In the genomic region with DNA sequence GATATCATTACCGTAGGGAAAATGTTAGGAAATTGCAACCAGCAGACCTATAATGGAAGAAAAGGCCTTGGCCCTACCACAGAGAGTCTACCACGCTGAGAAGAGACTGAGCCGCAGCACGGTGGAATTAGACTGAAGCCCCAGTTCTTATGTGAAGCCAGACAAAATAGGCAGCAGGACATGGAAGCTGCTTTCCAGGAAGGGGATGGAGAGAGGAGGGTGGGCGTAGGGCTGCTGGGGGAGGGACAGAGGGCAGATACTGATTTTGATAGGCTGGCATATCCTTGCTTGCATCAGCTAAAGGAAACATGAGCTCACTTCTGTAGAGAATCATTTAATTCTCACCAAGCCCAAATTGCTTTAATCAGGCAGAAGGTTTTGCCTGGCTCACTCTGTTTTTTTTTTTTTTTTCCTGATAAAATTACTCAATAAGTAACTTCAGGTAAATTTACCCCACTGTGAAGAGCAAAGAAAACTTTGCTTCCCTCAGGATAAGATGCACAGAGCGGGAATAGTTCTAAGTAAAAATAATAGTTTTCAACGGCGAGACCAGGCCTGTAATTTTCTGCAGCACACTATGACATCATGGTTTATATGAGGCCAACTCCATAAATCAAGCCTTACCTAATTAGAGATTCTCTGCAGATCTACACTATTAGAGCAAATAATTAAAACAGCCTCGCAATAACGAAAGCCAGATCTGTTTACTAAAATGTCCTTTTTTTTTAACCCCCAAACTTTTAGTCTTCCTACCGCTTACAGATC, we compare ENCODE assay signal across 12 mouse cellular contexts.
DNase-seq lines count a peak whose midpoint lies in the region; ATAC-seq lines count a peak whose summit lies in the region.
"Had no signal": no experiment of that assay in that cellular context is flagged by ENCODE, and none has a peak within 500 bp of the region (broad histone marks: within the 10 kb centered on the region; RNA-seq: fewer than 3 reads in every experiment).

No protein-coding gene starts in this region.

- no peak overlapping the region for H3K4me3 ChIP-seq in midbrain, embryonic 15.5 days
- no peak overlapping the region for H3K4me3 ChIP-seq in midbrain, embryonic 11.5 days (ENCODE audit: low read depth, low read length)
- no peak overlapping the region for H3K4me3 ChIP-seq in hindbrain, embryonic 16.5 days (ENCODE audit: low read length)
- H3K4me3 ChIP-seq in stomach, embryonic 14.5 days (ENCODE audit: low read depth, low read length), result no peak overlapping the region
- H3K4me3 ChIP-seq: liver, embryonic 13.5 days had no signal

- H3K36me3 ChIP-seq in midbrain, embryonic 15.5 days (replicated peaks), result no peaks in the 10 kb centered on the region
- no peaks in the 10 kb centered on the region for H3K36me3 ChIP-seq in midbrain, embryonic 11.5 days (ENCODE audit: control insufficient read depth, insufficient read depth, low read length)
- no peaks in the 10 kb centered on the region for H3K36me3 ChIP-seq in hindbrain, embryonic 16.5 days (ENCODE audit: control insufficient read depth, insufficient read depth, low read length)
- no peaks in the 10 kb centered on the region for H3K36me3 ChIP-seq in stomach, embryonic 14.5 days (ENCODE audit: control insufficient read depth, insufficient read depth, low read length)
- H3K36me3 ChIP-seq: liver, embryonic 13.5 days had no signal

- H3K4me1 ChIP-seq in midbrain, embryonic 15.5 days, result no peaks in the 10 kb centered on the region
- H3K4me1 ChIP-seq in midbrain, embryonic 11.5 days (ENCODE audit: control insufficient read depth, insufficient read depth, low read length), result no peaks in the 10 kb centered on the region
- peaks cover 7% of the 10 kb centered on the region for H3K4me1 ChIP-seq in hindbrain, embryonic 16.5 days (ENCODE audit: control insufficient read depth, insufficient read depth, low read depth, low read length)
- H3K4me1 ChIP-seq in stomach, embryonic 14.5 days (ENCODE audit: control insufficient read depth, insufficient read depth, low read length), result peaks cover 8% of the 10 kb centered on the region
- H3K4me1 ChIP-seq: liver, embryonic 13.5 days had no signal

- no peaks in the 10 kb centered on the region for H3K9me3 ChIP-seq in midbrain, embryonic 15.5 days
- no peaks in the 10 kb centered on the region for H3K9me3 ChIP-seq in midbrain, embryonic 11.5 days (ENCODE audit: control insufficient read depth, low read length)
- H3K9me3 ChIP-seq in hindbrain, embryonic 16.5 days (ENCODE audit: control insufficient read depth, low read length), result no peaks in the 10 kb centered on the region
- no peaks in the 10 kb centered on the region for H3K9me3 ChIP-seq in stomach, embryonic 14.5 days (ENCODE audit: control insufficient read depth, low read depth, low read length)
- H3K9me3 ChIP-seq: liver, embryonic 13.5 days had no signal

- no peak overlapping the region for H3K27ac ChIP-seq in midbrain, embryonic 15.5 days
- H3K27ac ChIP-seq in midbrain, embryonic 11.5 days (ENCODE audit: low read depth, low read length), result no peak overlapping the region
- H3K27ac ChIP-seq in hindbrain, embryonic 16.5 days (ENCODE audit: low read depth, low read length), result no peak overlapping the region
- peak overlapping the region; percentile 61 for H3K27ac ChIP-seq in stomach, embryonic 14.5 days (ENCODE audit: low read length)
- H3K27ac ChIP-seq: liver, embryonic 13.5 days had no signal

- H3K27me3 ChIP-seq in midbrain, embryonic 15.5 days (replicated peaks), result no peaks in the 10 kb centered on the region
- no peaks in the 10 kb centered on the region for H3K27me3 ChIP-seq in midbrain, embryonic 11.5 days (ENCODE audit: control insufficient read depth, insufficient read depth, low read length)
- H3K27me3 ChIP-seq in hindbrain, embryonic 16.5 days (replicated peaks; ENCODE audit: control insufficient read depth, insufficient read depth, low read length), result no peaks in the 10 kb centered on the region
- no peaks in the 10 kb centered on the region for H3K27me3 ChIP-seq in stomach, embryonic 14.5 days (ENCODE audit: control insufficient read depth, insufficient read depth, low read length)
- H3K27me3 ChIP-seq: liver, embryonic 13.5 days had no signal

- 77% methylated on average over 11 of the region's 11 CpGs for WGBS in midbrain, embryonic 15.5 days
- 86% methylated on average over 11 of the region's 11 CpGs for whole genome bisulfite sequencing in midbrain, embryonic 11.5 days
- WGBS in hindbrain, embryonic 16.5 days, result 68% methylated on average over 11 of the region's 11 CpGs
- 57% methylated on average over 11 of the region's 11 CpGs for WGBS in stomach, embryonic 14.5 days

- H3K4me2 ChIP-seq in midbrain, embryonic 15.5 days, result no peak overlapping the region
- H3K4me2 ChIP-seq in midbrain, embryonic 11.5 days, result no peak overlapping the region
- no peak overlapping the region for H3K4me2 ChIP-seq in hindbrain, embryonic 16.5 days (ENCODE audit: low read length)
- H3K4me2 ChIP-seq in stomach, embryonic 14.5 days (replicated peaks; ENCODE audit: low read depth, low read length), result no peak overlapping the region
- H3K4me2 ChIP-seq: liver, embryonic 13.5 days had no signal

- H3K9ac ChIP-seq in midbrain, embryonic 15.5 days, result no peak overlapping the region
- H3K9ac ChIP-seq in midbrain, embryonic 11.5 days (ENCODE audit: low read length), result no peak overlapping the region
- H3K9ac ChIP-seq in hindbrain, embryonic 16.5 days (ENCODE audit: low read depth, low read length), result no peak overlapping the region
- no peak overlapping the region for H3K9ac ChIP-seq in stomach, embryonic 14.5 days (replicated peaks; ENCODE audit: low read depth, low read length)
- H3K9ac ChIP-seq: liver, embryonic 13.5 days had no signal

- ATAC-seq in midbrain, embryonic 15.5 days (replicated peaks), result peak; percentile 59
- no peak for ATAC-seq in midbrain, embryonic 11.5 days (ENCODE audit: low FRiP score)
- peak; percentile 79 for ATAC-seq in hindbrain, embryonic 16.5 days
- no peak for ATAC-seq in stomach, embryonic 14.5 days (ENCODE audit: insufficient number of reproducible peaks, insufficient read depth, low FRiP score, low read depth)

- peak; percentile 37 for DNase-seq in embryo, embryonic 11 days
- no peak for DNase-seq in embryo, embryonic 10.5 days (ENCODE audit: low spot score)
- no peak for DNase-seq in midbrain, embryonic 11.5 days (ENCODE audit: low spot score, missing footprints)
- DNase-seq in layer of hippocampus, postnatal 36 days, result no peak
- no peak for DNase-seq in spleen, adult 18-20 months
- DNase-seq: adrenal gland, postnatal 14 days; B cell, adult 2 months; cerebellum, adult 2 months; liver, embryonic 13.5 days had no signal

Comparison
In these comparisons a context has a peak if more than half of its experiments do, and no peak if none do; other contexts are left out.
1. ATAC-seq: peak in midbrain, embryonic 15.5 days (single experiment) and hindbrain, embryonic 16.5 days (single experiment); none in midbrain, embryonic 11.5 days (single experiment) and stomach, embryonic 14.5 days (single experiment).